Mouse (Mus musculus) testis, adult 2 months (tissue): Measurements from ENCODE around the gene Atf6.

Experiments used
- CTCF ChIP-seq: fragments of 200-500 bp; IDR thresholded peaks from 2 replicates; pipeline ENCODE4 v1.5.1; 2012; ENCODE audit warnings: low read depth, mild to moderate bottlenecking, inconsistent platforms, low read length, moderate library complexity; ENCODE audit not compliant: control insufficient read depth, insufficient read depth, insufficient replicate concordance
- POLR2A ChIP-seq: fragments of 200-500 bp; IDR thresholded peaks from 2 replicates; pipeline ENCODE4 v1.6.1; 2012; ENCODE audit warnings: low read depth, mild to moderate bottlenecking, inconsistent platforms, low read length, moderate library complexity; ENCODE audit not compliant: control insufficient read depth

DNA sequence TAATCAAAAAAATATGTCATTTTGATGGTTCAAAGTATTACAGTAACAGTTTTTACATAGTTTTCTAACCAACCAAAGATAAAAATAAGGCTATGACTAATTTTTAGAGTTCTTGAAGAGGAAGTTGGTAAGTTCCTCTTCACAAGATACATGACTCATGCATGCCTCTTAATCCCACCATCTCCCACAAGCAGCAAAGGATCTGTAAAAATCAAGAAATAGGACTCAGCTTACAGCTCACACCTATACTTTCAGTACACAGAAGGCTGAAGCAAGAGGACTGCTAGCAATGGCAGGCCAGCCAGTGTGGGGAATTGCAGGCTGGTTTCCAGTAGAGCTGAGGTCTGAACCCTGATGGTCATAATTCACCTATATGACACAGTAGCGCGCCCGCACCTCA is 14.0 kb downstream of the Atf6 start:
- no peak for TF ChIP-seq POLR2A
- TF ChIP-seq CTCF: no peak
